Mouse (Mus musculus) midbrain, embryonic 16.5 days (tissue): ENCODE results near the gene Xbp1. TPM values are rescaled to one million over a fixed set of nuclear protein-coding genes. Genes with fewer than 3 reads are reported as not detected.

Experiments
- ATAC-seq: fragments of 200-750 bp; cut with Nextera tagmentation; 2 replicates; pipeline ENCODE4 v1.8.0; 2017; ENCODE audit warnings: moderate TSS enrichment
- H3K27ac ChIP-seq: fragments of 300-500 bp; sonication (generic); 2 replicates; pipeline ENCODE4 v1.5.1; 2014; ENCODE audit warnings: mild to moderate bottlenecking, low read length, mixed read lengths
- H3K27me3 ChIP-seq: fragments of 300-500 bp; sonication (generic); 2 replicates; pipeline ENCODE4 v1.6.1; 2014; ENCODE audit warnings: low read depth, low read length, mixed read lengths; ENCODE audit not compliant: control insufficient read depth, insufficient read depth
- H3K36me3 ChIP-seq: fragments of 300-500 bp; sonication (generic); 2 replicates; pipeline ENCODE4 v1.6.1; 2014; ENCODE audit warnings: mild to moderate bottlenecking, low read length, moderate library complexity, mixed read lengths; ENCODE audit not compliant: control insufficient read depth, insufficient read depth
- H3K4me1 ChIP-seq: fragments of 300-500 bp; sonication (generic); 2 replicates; pipeline ENCODE4 v1.6.1; 2014; ENCODE audit warnings: mild to moderate bottlenecking, low read length, mixed read lengths; ENCODE audit not compliant: control insufficient read depth, insufficient read depth
- H3K4me2 ChIP-seq: fragments of 300-500 bp; sonication (generic); 2 replicates; pipeline ENCODE4 v1.6.1; 2014; ENCODE audit warnings: mild to moderate bottlenecking, low read length, mixed read lengths
- H3K4me3 ChIP-seq: fragments of 300-500 bp; sonication (generic); 2 replicates; pipeline ENCODE4 v1.5.1; 2014; ENCODE audit warnings: low read depth, mild to moderate bottlenecking, low read length, moderate library complexity, mixed read lengths
- H3K9ac ChIP-seq: fragments of 300-500 bp; sonication (generic); 2 replicates; pipeline ENCODE4 v1.6.1; 2014; ENCODE audit warnings: low read depth, low read length, mixed read lengths
- H3K9me3 ChIP-seq: fragments of 300-500 bp; sonication (generic); replicated peaks from 2 replicates; pipeline ENCODE4 v1.6.1; 2014; ENCODE audit warnings: mild to moderate bottlenecking, low read length, mixed read lengths; ENCODE audit not compliant: control insufficient read depth, poor library complexity, severe bottlenecking
- WGBS: fragments of 180-500 bp; shearing (Covaris S2); extraction: QIAGEN DNeasy Blood & Tissue Kit; methylation state at CpG from one replicate; pipeline ENCODE4 v1.1.7; 2014; 5-methylcytosine and 5-hydroxymethylcytosine counted together
- polyA plus RNA-seq: library from polyadenylated mRNA; unstranded; fragments of >200 nt; fragmentation: Nextera tagmentation; extraction: Ambion mirVana; gene quantifications from 2 replicates; pipeline ENCODE4 v1.2.1, GENCODE M21; 2015

Xbp1 gene
- polyA plus RNA-seq, 1 experiment from 2014 or later: 145 TPM

GRCm38 (mm10) chr11:5521516-5522291 is 1.2 kb downstream of the Xbp1 start:
- no peaks in the 10 kb centered on the region for H3K27me3 ChIP-seq
- peak overlapping the region; percentile 95 for H3K27ac ChIP-seq
- under 1% methylated on average over 33 of the region's 34 CpGs for whole genome bisulfite sequencing
- peak overlapping the region; percentile 100 for H3K9ac ChIP-seq
- peaks cover 23% of the 10 kb centered on the region for H3K36me3 ChIP-seq
- H3K9me3 ChIP-seq: no peaks in the 10 kb centered on the region
- peak overlapping the region; percentile 81 for H3K4me2 ChIP-seq
- peak; percentile 23; the same call in 1 of the 2 replicates for ATAC-seq
- H3K4me1 ChIP-seq: peaks cover 20% of the 10 kb centered on the region
- H3K4me3 ChIP-seq: peak overlapping the region; percentile 96

GRCm38 (mm10) chr11:5522798-5523415 is 2.4 kb downstream of the Xbp1 start:
- Histone ChIP-seq H3K36me3 (peaks cover 23% of the 10 kb centered on the region), H3K27ac (no peak overlapping the region), H3K9ac (0 out of 2 replicates have a peak overlapping the region, but pooled peaks have one; percentile 100), H3K4me1 (peaks cover 20% of the 10 kb centered on the region), H3K4me3 (peak overlapping the region; percentile 96; the same call in 1 of the 2 replicates), H3K9me3 (no peaks in the 10 kb centered on the region), H3K4me2 (peak overlapping the region; percentile 81), H3K27me3 (no peaks in the 10 kb centered on the region)
- 93% methylated on average over 11 of the region's 11 CpGs for WGBS
- no peak for ATAC-seq

GRCm38 (mm10) chr11:5525418-5525817 is 5.0 kb downstream of the Xbp1 start:
- ATAC-seq: no peak
- peaks cover 25% of the 10 kb centered on the region for H3K36me3 ChIP-seq
- WGBS: 92% methylated on average over 4 of the region's 4 CpGs

GRCm38 (mm10) chr11:5526573-5527439 is 6.3 kb downstream of the Xbp1 start:
- H3K4me3 ChIP-seq: no peak overlapping the region
- H3K9me3 ChIP-seq: no peaks in the 10 kb centered on the region
- H3K27me3 ChIP-seq: no peaks in the 10 kb centered on the region
- no peak for ATAC-seq
- H3K9ac ChIP-seq: no peak overlapping the region
- 92% methylated on average over 7 of the region's 7 CpGs for WGBS
- H3K4me2 ChIP-seq: no peak overlapping the region
- peaks cover 36% of the 10 kb centered on the region for H3K36me3 ChIP-seq
- no peak overlapping the region for H3K27ac ChIP-seq
- H3K4me1 ChIP-seq: peaks cover 20% of the 10 kb centered on the region

More at GRCm38 (mm10) chr11:5525418-5525817, 5.0 kb downstream of the Xbp1 start:
- peaks cover 20% of the 10 kb centered on the region for H3K4me1 ChIP-seq
- H3K27ac ChIP-seq: no peak overlapping the region
- H3K9me3 ChIP-seq: no peaks in the 10 kb centered on the region
- no peak overlapping the region for H3K9ac ChIP-seq
- no peak overlapping the region for H3K4me2 ChIP-seq
- H3K4me3 ChIP-seq: no peak overlapping the region
- no peaks in the 10 kb centered on the region for H3K27me3 ChIP-seq

- no peak for ATAC-seq
Measured at GRCm38 (mm10) chr11:5527865-5528523, 7.5 kb downstream of the Xbp1 start.

GRCm38 (mm10) chr11:5528841-5529240 is 8.4 kb downstream of the Xbp1 start:
- Histone ChIP-seq H3K4me3 (no peak overlapping the region), H3K9me3 (no peaks in the 10 kb centered on the region), H3K9ac (no peak overlapping the region), H3K4me2 (no peak overlapping the region), H3K36me3 (peaks cover 35% of the 10 kb centered on the region), H3K4me1 (peaks cover under 1% of the 10 kb centered on the region; the same call in 1 of the 2 replicates), H3K27ac (no peak overlapping the region), H3K27me3 (no peaks in the 10 kb centered on the region)
- ATAC-seq: no peak
- WGBS: 79% methylated on average over 5 of the region's 5 CpGs

More at GRCm38 (mm10) chr11:5527865-5528523, 7.5 kb downstream of the Xbp1 start:
- peaks cover 9% of the 10 kb centered on the region for H3K4me1 ChIP-seq
- peaks cover 41% of the 10 kb centered on the region for H3K36me3 ChIP-seq
- H3K27ac ChIP-seq: no peak overlapping the region
- H3K9ac ChIP-seq: no peak overlapping the region
- no peak overlapping the region for H3K4me3 ChIP-seq
- H3K27me3 ChIP-seq: no peaks in the 10 kb centered on the region
- 81% methylated on average over 5 of the region's 5 CpGs for WGBS
- no peaks in the 10 kb centered on the region for H3K9me3 ChIP-seq
- no peak overlapping the region for H3K4me2 ChIP-seq

- peaks cover 29% of the 10 kb centered on the region for H3K36me3 ChIP-seq
- no peaks in the 10 kb centered on the region for H3K27me3 ChIP-seq
- WGBS: 82% methylated on average over 5 of the region's 5 CpGs
- no peaks in the 10 kb centered on the region for H3K9me3 ChIP-seq
- no peak overlapping the region for H3K27ac ChIP-seq
- no peak overlapping the region for H3K4me2 ChIP-seq
- H3K4me3 ChIP-seq: no peak overlapping the region
- ATAC-seq: no peak
- no peak overlapping the region for H3K9ac ChIP-seq
- H3K4me1 ChIP-seq: no peaks in the 10 kb centered on the region
Measured at GRCm38 (mm10) chr11:5530172-5530571, 9.7 kb downstream of the Xbp1 start.

GRCm38 (mm10) chr11:5530717-5531116 is 10.3 kb downstream of the Xbp1 start:
- H3K36me3 ChIP-seq: peaks cover 29% of the 10 kb centered on the region
- no peak overlapping the region for H3K27ac ChIP-seq
- no peaks in the 10 kb centered on the region for H3K9me3 ChIP-seq
- H3K27me3 ChIP-seq: no peaks in the 10 kb centered on the region
- H3K4me3 ChIP-seq: no peak overlapping the region
- no peaks in the 10 kb centered on the region for H3K4me1 ChIP-seq
- H3K9ac ChIP-seq: no peak overlapping the region
- WGBS: 65% methylated on average over 6 of the region's 6 CpGs
- no peak for ATAC-seq
- H3K4me2 ChIP-seq: no peak overlapping the region
